Mouse (Mus musculus) neural tube, embryonic 15.5 days (tissue): ENCODE results near the gene Fam219a. TPM values are rescaled to one million over a fixed set of nuclear protein-coding genes. Genes with fewer than 3 reads are reported as not detected.
A peak's percentile ranks its signal among the peaks of the same experiment; 100 is the strongest.

Experiments
- ATAC-seq: fragments of 200-750 bp; cut with Nextera tagmentation; 2 replicates; pipeline ENCODE4 v1.8.0; 2017; ENCODE audit warnings: mild to moderate bottlenecking, moderate TSS enrichment, moderate library complexity; ENCODE audit not compliant: low FRiP score
- H3K27ac ChIP-seq: fragments of 300-500 bp; sonication (generic); replicated peaks from 2 replicates; pipeline ENCODE4 v1.5.1; 2015; ENCODE audit warnings: mild to moderate bottlenecking, inconsistent platforms
- H3K27me3 ChIP-seq: fragments of 300-500 bp; sonication (generic); replicated peaks from 2 replicates; pipeline ENCODE4 v1.6.1; 2015; ENCODE audit warnings: inconsistent platforms
- H3K36me3 ChIP-seq: fragments of 300-500 bp; sonication (generic); 2 replicates; pipeline ENCODE4 v1.6.1; 2015; ENCODE audit warnings: inconsistent platforms
- H3K4me1 ChIP-seq: fragments of 300-500 bp; sonication (generic); 2 replicates; pipeline ENCODE4 v1.6.1; 2015; ENCODE audit warnings: inconsistent platforms
- H3K4me2 ChIP-seq: fragments of 300-500 bp; sonication (generic); 2 replicates; pipeline ENCODE4 v1.6.1; 2015; ENCODE audit warnings: inconsistent platforms, mild to moderate bottlenecking, moderate library complexity
- H3K4me3 ChIP-seq: fragments of 300-500 bp; sonication (generic); replicated peaks from 2 replicates; pipeline ENCODE4 v1.5.1; 2015; ENCODE audit warnings: mild to moderate bottlenecking, inconsistent platforms
- H3K9ac ChIP-seq: fragments of 300-500 bp; sonication (generic); replicated peaks from 2 replicates; pipeline ENCODE4 v1.6.1; 2015; ENCODE audit warnings: mild to moderate bottlenecking, inconsistent platforms
- H3K9me3 ChIP-seq: fragments of 300-500 bp; sonication (generic); replicated peaks from 2 replicates; pipeline ENCODE4 v1.6.1; 2016; ENCODE audit warnings: inconsistent platforms
- WGBS: fragments of 180-500 bp; shearing (Covaris S2); methylation state at CpG from one replicate; pipeline ENCODE4 v1.1.7; 2015; ENCODE audit warnings: mixed read lengths; 5-methylcytosine and 5-hydroxymethylcytosine counted together
- polyA plus RNA-seq: library from polyadenylated mRNA; unstranded; fragments of >200 nt; fragmentation: Nextera tagmentation; extraction: Ambion mirVana; gene quantifications from 2 replicates; pipeline ENCODE4 v1.2.1, GENCODE M21; 2015

Gene Fam219a
- polyA plus RNA-seq, 1 experiment from 2014 or later = 17.9 TPM

- Histone ChIP-seq H3K27me3 (no peaks in the 10 kb centered on the region), H3K9me3 (no peaks in the 10 kb centered on the region), H3K27ac (no peak overlapping the region), H3K4me2 (no peak overlapping the region), H3K9ac (no peak overlapping the region), H3K4me3 (no peak overlapping the region), H3K4me1 (peaks cover 29% of the 10 kb centered on the region), H3K36me3 (no peaks in the 10 kb centered on the region)
- 67% methylated on average over 1 of the region's 1 CpGs for WGBS
- ATAC-seq = no peak
These were observed 22.3 kb downstream of the Fam219a start for GRCm38 (mm10) chr4:41547086-41547485.

- no peaks in the 10 kb centered on the region for H3K9me3 ChIP-seq
- H3K4me1 ChIP-seq = peaks cover 30% of the 10 kb centered on the region
- no peaks in the 10 kb centered on the region for H3K36me3 ChIP-seq
- 16% methylated on average over 8 of the region's 8 CpGs for WGBS
- H3K9ac ChIP-seq = no peak overlapping the region
- H3K27ac ChIP-seq = no peak overlapping the region
- 0 out of 2 replicates have a peak, but pooled peaks have one; percentile 53 for ATAC-seq
- H3K27me3 ChIP-seq = no peaks in the 10 kb centered on the region
- no peak overlapping the region for H3K4me2 ChIP-seq
- no peak overlapping the region for H3K4me3 ChIP-seq
These were observed 23.4 kb downstream of the Fam219a start for GRCm38 (mm10) chr4:41545985-41546384.

GRCm38 (mm10) chr4:41542136-41542535 lies 27.2 kb downstream of the Fam219a start:
- Histone ChIP-seq H3K27ac (peak overlapping the region; percentile 73), H3K4me2 (no peak overlapping the region), H3K4me3 (no peak overlapping the region), H3K27me3 (no peaks in the 10 kb centered on the region), H3K4me1 (peaks cover 27% of the 10 kb centered on the region), H3K9me3 (no peaks in the 10 kb centered on the region), H3K9ac (no peak overlapping the region), H3K36me3 (no peaks in the 10 kb centered on the region)
- WGBS = 64% methylated on average over 8 of the region's 8 CpGs
- peak; percentile 45; the same call in 1 of the 2 replicates for ATAC-seq

- Histone ChIP-seq H3K4me2 (no peak overlapping the region), H3K9me3 (no peaks in the 10 kb centered on the region), H3K4me1 (peaks cover 12% of the 10 kb centered on the region; the same call in 1 of the 2 replicates), H3K4me3 (no peak overlapping the region), H3K9ac (no peak overlapping the region), H3K27me3 (no peaks in the 10 kb centered on the region), H3K36me3 (no peaks in the 10 kb centered on the region), H3K27ac (no peak overlapping the region)
- WGBS = 83% methylated on average over 5 of the region's 5 CpGs
- ATAC-seq = no peak
These were observed 34.5 kb downstream of the Fam219a start for GRCm38 (mm10) chr4:41534866-41535265.

GRCm38 (mm10) chr4:41532420-41532819 lies 36.9 kb downstream of the Fam219a start:
- Histone ChIP-seq H3K36me3 (no peaks in the 10 kb centered on the region), H3K4me1 (peaks cover 31% of the 10 kb centered on the region), H3K9me3 (no peaks in the 10 kb centered on the region), H3K27me3 (no peaks in the 10 kb centered on the region), H3K4me2 (no peak overlapping the region), H3K4me3 (no peak overlapping the region), H3K27ac (no peak overlapping the region), H3K9ac (no peak overlapping the region)
- ATAC-seq = no peak
- 39% methylated on average over 6 of the region's 6 CpGs for WGBS

GRCm38 (mm10) chr4:41527996-41528395 lies 41.3 kb downstream of the Fam219a start:
- Histone ChIP-seq H3K36me3 (no peaks in the 10 kb centered on the region), H3K27ac (0 out of 2 replicates have a peak overlapping the region, but pooled peaks have one; percentile 38), H3K27me3 (no peaks in the 10 kb centered on the region), H3K9ac (no peak overlapping the region), H3K4me1 (peaks cover 46% of the 10 kb centered on the region), H3K9me3 (no peaks in the 10 kb centered on the region), H3K4me3 (no peak overlapping the region), H3K4me2 (no peak overlapping the region)
- WGBS = 12% methylated on average over 8 of the region's 8 CpGs
- peak; percentile 15; the same call in 1 of the 2 replicates for ATAC-seq

GRCm38 (mm10) chr4:41527076-41527475 lies 42.3 kb downstream of the Fam219a start:
- WGBS = 21% methylated on average over 13 of the region's 13 CpGs
- H3K4me3 ChIP-seq = no peak overlapping the region
- ATAC-seq = no peak; the same call in 1 of the 2 replicates
- H3K4me2 ChIP-seq = no peak overlapping the region
- H3K36me3 ChIP-seq = no peaks in the 10 kb centered on the region
- H3K4me1 ChIP-seq = peaks cover 42% of the 10 kb centered on the region
- H3K27me3 ChIP-seq = no peaks in the 10 kb centered on the region
- H3K9ac ChIP-seq = no peak overlapping the region
- H3K27ac ChIP-seq = 0 out of 2 replicates have a peak overlapping the region, but pooled peaks have one; percentile 20
- H3K9me3 ChIP-seq = no peaks in the 10 kb centered on the region

GRCm38 (mm10) chr4:41526553-41526952 lies 42.8 kb downstream of the Fam219a start:
- Histone ChIP-seq H3K36me3 (peaks cover 2% of the 10 kb centered on the region; the same call in 1 of the 2 replicates), H3K9me3 (no peaks in the 10 kb centered on the region), H3K27ac (0 out of 2 replicates have a peak overlapping the region, but pooled peaks have one; percentile 20), H3K4me2 (no peak overlapping the region), H3K27me3 (no peaks in the 10 kb centered on the region), H3K4me1 (peaks cover 38% of the 10 kb centered on the region), H3K4me3 (no peak overlapping the region), H3K9ac (no peak overlapping the region)
- 14% methylated on average over 7 of the region's 7 CpGs for WGBS
- no peak for ATAC-seq

- Histone ChIP-seq H3K27ac (no peak overlapping the region), H3K4me3 (no peak overlapping the region), H3K36me3 (peaks cover 13% of the 10 kb centered on the region; the same call in 1 of the 2 replicates), H3K4me1 (peaks cover 33% of the 10 kb centered on the region), H3K27me3 (no peaks in the 10 kb centered on the region), H3K9me3 (no peaks in the 10 kb centered on the region), H3K9ac (no peak overlapping the region), H3K4me2 (no peak overlapping the region)
- WGBS = 72% methylated on average over 9 of the region's 9 CpGs
- ATAC-seq = no peak
These were observed 44.5 kb downstream of the Fam219a start for GRCm38 (mm10) chr4:41524829-41525228.

- Histone ChIP-seq H3K4me3 (no peak overlapping the region), H3K4me2 (no peak overlapping the region), H3K27me3 (no peaks in the 10 kb centered on the region), H3K27ac (no peak overlapping the region), H3K4me1 (peaks cover 28% of the 10 kb centered on the region), H3K9me3 (no peaks in the 10 kb centered on the region), H3K36me3 (peaks cover 23% of the 10 kb centered on the region), H3K9ac (no peak overlapping the region)
- no peak for ATAC-seq
- WGBS = 84% methylated on average over 7 of the region's 7 CpGs
These were observed 45.5 kb downstream of the Fam219a start for GRCm38 (mm10) chr4:41523839-41524238.

GRCm38 (mm10) chr4:41522788-41523187 lies 46.5 kb downstream of the Fam219a start:
- Histone ChIP-seq H3K9me3 (no peaks in the 10 kb centered on the region), H3K27ac (no peak overlapping the region), H3K4me2 (no peak overlapping the region), H3K4me3 (no peak overlapping the region), H3K4me1 (peaks cover 17% of the 10 kb centered on the region), H3K9ac (no peak overlapping the region), H3K36me3 (peaks cover 27% of the 10 kb centered on the region), H3K27me3 (no peaks in the 10 kb centered on the region)
- whole genome bisulfite sequencing = 55% methylated on average over 5 of the region's 5 CpGs
- ATAC-seq = no peak

GRCm38 (mm10) chr4:41522136-41522535 lies 47.2 kb downstream of the Fam219a start:
- 0 out of 2 replicates have a peak, but pooled peaks have one; percentile 13 for ATAC-seq
- no peak overlapping the region for H3K9ac ChIP-seq
- H3K27ac ChIP-seq = no peak overlapping the region
- WGBS = 61% methylated on average over 6 of the region's 6 CpGs
- H3K27me3 ChIP-seq = no peaks in the 10 kb centered on the region
- peaks cover 27% of the 10 kb centered on the region for H3K36me3 ChIP-seq
- no peaks in the 10 kb centered on the region for H3K9me3 ChIP-seq
- no peak overlapping the region for H3K4me2 ChIP-seq
- H3K4me1 ChIP-seq = peaks cover 12% of the 10 kb centered on the region
- no peak overlapping the region for H3K4me3 ChIP-seq
